Mouse (Mus musculus): ENCODE measurements around the gene Rtel1.
A peak's percentile ranks its signal among the peaks of the same experiment; 100 is the strongest.

Gene Rtel1

DNA sequence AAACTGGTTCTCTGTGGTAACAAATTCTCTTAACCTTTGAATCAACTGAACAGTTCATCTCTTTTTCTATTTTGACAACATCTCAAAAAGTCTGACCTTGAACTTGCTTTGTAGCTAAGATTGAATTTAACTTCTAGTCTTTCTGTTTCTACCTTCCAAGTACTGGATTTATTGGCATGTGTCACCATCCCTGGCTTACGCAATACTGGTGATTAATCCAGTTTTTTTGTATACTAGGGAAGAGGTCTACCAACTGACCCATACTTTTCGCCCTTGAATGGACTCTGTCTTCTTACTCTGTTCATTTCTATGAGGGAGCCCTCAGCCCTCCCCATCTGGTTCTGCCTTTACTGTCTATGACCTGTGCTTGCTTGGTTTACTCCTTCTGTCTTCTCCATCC is 6.6 kb downstream of the Rtel1 start:
- no peak for DNase-seq (ENCODE audit: low read depth, low spot score)

- DNase-seq (ENCODE audit: low read depth, low spot score) = no peak
Measured at GRCm38 (mm10) chr2:181332542-181332941, 13.0 kb downstream of the Rtel1 start.

DNA sequence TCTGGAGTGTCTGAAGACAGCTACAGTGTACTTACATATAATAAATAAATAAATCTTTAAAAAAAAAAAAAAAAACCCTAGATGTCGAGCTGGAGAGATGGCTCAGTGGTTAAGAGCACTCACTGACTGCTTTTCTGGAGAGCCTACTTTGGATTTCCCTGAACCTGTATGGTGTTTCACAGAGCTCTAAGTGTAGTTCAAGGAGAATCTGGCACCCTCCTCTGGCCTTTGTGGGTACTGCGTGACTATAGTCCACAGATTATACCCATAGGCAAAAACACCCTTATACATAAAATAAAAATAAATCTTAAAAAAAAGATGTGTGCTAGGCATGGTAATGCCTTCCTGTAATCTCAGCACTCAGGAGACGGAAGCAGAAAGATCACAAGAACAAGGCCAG is 14.5 kb downstream of the Rtel1 start:
- DNase-seq (ENCODE audit: low read depth, low spot score) = peak; percentile 34

DNA sequence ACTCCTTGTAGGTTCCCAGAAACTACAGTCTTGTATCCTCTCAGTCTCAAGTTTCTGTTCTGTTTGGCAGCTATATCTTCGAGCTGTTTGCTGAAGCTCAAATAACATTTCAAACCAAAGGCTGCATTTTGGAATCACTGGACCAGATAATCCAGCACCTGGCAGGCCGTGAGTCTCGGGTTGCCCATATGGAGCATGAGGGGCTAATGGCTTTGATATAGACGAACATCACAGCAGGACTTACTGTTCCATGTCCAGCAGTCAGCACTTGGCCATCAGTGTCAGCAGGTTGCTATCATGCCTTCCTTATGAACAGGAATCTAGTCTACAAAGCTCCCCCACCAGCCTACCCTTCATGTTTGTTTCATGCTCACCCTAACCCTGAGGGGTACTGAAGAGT is 20.9 kb downstream of the Rtel1 start:
- no peak for DNase-seq (ENCODE audit: low read depth, low spot score)

- no peak for DNase-seq (ENCODE audit: low read depth, low spot score)
Measured at GRCm38 (mm10) chr2:181342766-181343165, 23.2 kb downstream of the Rtel1 start.

- DNase-seq (ENCODE audit: low read depth, low spot score) = no peak
Measured at GRCm38 (mm10) chr2:181356780-181357179, 37.2 kb downstream of the Rtel1 start.

- no peak for DNase-seq (ENCODE audit: low read depth, low spot score)
Measured at GRCm38 (mm10) chr2:181363946-181364345, 44.4 kb downstream of the Rtel1 start.

DNA sequence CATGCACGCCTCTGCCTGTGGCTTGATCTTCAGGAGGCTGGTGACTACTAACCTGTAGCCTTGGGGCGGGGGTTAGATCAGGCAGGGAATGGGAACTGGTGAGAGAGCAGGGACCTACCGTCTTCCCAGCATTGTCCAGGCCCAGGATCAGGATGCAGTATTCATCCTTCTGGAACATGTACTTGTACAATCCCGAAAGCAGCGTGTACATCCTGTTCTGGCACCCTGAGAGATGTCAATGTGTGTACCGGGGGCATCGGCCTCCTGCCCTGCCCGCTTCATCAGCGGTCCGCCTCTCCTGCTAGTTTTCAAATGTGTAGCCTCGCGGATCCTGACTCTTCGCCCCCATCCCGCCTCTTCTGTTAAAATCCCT is 44.9 kb downstream of the Rtel1 start:
- DNase-seq (ENCODE audit: low read depth, low spot score) = no peak

DNA sequence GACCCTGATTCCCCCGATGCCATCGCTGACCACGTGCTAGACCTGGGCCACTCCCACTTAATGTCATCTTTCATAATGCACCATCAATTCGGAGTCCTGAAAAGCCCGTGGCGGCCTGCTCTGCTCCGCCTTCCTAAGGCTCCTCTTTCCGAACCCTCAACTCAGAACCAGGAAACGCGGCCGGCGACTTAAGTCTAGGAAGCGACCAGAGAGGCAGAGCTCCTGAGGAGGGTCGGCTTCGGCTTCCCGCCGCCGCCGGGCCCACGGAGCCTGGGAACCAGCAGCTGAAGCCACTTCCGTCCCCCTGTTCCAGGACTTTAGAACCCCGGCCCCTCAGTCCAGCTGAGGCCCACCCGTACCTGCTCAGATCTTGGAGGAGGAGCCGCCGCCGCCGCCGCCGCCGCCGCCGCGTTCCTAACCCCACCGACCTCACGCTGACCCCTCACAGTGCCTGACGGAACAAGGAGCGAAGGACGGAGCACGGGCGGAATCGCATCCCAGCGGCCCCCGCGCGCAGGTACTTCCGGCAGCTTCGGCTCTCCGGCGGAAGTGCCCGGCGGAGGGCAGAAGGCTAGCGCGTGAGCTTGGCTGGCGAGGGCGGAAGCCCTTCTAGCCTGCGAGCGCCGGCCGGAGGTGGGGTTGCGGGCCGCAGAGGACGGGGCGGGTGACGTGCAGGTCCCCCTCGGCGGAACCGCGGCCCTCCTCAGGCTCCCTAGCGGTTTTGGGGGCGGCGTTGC is 45.5 kb downstream of the Rtel1 start, which contains the start of the genes Zgpat and Arfrp1:
Zgpat (plus strand) TSS at position 69 of the 737 bp plus-strand sequence.
Arfrp1 (minus strand) TSS at position 545 of the 737 bp plus-strand sequence.
- DNase-seq (ENCODE audit: low read depth, low spot score) = peak; percentile 67

DNA sequence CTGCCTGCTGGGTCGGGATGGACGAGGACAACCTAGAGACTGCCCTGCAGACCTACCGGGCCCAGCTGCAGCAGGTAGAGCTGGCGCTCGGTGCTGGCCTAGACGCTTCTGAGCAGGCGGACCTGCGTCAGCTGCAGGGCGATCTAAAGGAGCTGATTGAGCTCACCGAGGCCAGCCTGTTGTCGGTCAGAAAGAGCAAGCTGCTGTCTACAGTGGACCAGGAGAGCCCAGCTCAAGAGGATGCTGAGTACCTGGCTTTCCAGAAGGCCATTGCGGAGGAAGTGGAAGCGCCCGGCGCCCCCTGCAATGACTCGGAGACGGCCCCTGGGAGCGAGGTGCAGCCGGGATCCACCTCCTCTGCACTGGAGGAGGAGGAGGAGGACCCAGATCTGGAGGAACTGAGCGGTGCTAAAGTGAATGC is 46.1 kb downstream of the Rtel1 start:
- no peak for DNase-seq (ENCODE audit: low read depth, low spot score)

GRCm38 (mm10) chr2:181370001-181370400 is 50.5 kb downstream of the Rtel1 start:
- DNase-seq (ENCODE audit: low read depth, low spot score) = no peak

DNA sequence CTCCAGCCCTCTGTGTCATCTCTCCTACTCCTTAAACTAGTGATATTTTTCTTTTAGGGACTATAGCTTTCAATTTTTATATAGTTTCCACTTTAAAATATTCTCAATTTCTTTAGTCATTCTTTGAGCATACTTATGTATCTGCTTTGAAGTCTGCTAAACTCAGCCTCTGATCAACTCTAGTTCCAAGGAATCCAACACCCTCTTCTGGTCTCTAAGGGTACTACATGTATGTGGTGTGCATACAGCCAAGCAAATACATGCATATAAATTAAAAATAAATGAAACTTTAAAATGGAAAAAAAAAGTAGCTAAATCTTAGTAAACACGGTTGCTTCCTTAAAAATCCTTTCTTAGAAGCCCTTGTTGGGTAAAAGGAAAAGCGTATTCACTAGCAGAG is 56.2 kb downstream of the Rtel1 start:
- DNase-seq (ENCODE audit: low read depth, low spot score) = no peak

DNA sequence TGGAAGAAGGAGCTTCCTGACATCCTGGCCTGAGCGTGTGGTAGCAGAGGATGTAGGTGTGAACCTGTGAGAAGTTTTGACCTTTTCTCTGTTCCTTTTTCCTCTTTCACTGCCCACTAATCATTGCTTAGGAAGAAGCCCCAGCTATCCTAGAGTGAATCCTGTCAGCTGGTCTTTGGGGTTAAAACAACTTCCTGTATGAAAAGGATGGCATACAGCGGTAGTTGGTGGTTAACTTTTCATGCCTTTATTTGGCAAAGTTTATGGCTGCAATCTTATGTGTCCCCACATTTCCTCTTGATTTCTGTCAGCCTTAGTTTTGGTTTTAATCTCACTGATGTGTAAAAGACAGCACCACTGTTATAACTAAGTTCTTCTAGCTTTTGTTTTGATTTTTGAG is 57.7 kb downstream of the Rtel1 start:
- no peak for DNase-seq (ENCODE audit: low read depth, low spot score)

DNA sequence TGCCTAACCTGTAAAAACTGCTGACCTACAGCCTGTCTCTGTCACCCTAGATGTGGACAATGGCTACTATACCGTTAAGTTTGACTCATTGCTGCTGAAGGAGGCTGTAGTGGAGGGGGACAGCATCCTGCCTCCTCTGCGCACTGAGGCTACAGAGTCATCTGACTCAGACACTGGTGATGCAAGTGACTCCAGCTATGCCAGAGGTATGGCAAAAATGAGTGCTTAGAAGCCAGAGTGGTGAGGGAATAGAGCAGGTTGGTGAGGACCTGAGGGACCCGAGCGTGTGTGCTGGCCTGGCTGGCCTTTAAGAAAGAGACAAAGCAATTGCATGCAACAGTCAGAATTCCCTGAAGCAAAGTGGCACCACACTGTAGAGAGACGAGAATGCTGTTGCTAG is 59.2 kb downstream of the Rtel1 start:
- DNase-seq (ENCODE audit: low read depth, low spot score) = no peak

GRCm38 (mm10) chr2:181379778-181380177 is 60.2 kb downstream of the Rtel1 start, which contains the start of gene Lime1:
Lime1 (plus strand) TSS chr2:181380078.
- no peak for DNase-seq (ENCODE audit: low read depth, low spot score)

DNA sequence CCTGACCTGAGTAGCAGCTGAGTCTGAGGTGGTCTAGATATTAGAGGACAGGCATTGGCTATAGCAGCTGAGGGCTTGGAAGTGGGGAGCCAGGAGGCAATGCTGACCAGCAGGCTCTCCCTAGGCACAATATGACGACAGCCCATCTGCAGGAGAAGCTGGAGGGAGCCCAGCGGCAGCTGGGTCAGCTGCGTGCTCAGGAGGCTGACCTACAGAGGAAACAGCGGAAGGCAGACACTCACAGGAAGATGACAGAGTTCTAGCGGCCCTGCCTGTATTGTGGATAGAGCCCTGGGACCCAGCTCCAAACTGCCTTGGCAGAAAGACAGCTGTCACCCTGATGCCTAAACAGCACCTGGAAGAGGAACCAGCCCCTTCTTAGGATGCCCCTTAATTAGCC is 60.7 kb downstream of the Rtel1 start:
- no peak for DNase-seq (ENCODE audit: low read depth, low spot score)

DNA sequence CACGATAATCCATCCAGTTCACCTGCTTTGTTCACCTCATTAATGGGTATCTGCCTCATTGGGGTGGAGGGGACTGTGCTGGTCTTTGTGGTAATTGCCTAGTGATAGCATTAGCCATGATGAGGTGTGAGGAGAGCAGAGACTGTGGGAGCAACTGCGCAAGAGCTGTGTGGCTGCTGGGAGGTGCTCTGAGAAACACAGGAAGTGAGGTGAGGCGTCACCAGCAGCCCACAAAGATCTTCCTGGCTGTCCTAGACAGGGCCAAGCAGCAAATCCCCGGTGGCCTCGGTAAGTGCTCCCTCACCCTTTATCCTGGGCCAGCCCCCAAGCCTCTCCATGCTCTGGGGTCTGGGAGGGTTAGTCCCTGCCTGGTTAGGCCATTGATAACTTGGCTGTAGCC is 61.6 kb downstream of the Rtel1 start:
- DNase-seq (ENCODE audit: low read depth, low spot score) = no peak

DNA sequence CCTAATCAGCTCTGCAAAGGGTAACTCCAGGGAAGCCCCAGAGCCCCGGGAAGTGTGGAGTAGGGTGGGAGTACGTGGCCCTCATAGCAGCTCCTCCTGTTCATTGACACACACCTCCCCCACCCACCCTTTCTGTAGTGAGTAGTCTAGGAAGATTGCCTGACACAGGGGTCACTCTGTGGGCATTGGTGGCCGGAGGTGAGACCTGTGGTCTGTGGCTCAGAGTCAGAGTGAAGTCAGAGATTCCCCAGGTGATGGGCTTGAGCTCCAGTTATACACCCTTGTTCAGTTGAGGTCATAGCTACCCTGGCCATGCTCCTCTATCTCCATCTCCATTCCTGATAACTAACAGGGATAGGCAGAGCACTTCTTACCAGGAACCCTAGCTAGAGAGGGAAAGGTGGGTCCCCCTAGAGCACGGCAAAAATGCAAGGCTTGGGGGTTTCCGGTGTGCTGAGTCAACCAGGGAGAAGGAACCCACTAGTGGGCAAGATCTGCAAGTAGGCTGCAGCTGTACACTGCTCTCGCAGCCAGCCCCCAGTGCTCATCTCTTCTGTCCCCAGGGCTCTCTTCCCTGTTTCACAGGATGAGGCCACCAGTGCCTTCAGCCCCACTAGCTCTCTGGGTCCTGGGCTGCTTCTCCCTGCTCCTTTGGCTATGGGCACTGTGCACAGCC is 62.2 kb downstream of the Rtel1 start:
- DNase-seq (ENCODE audit: low read depth, low spot score) = no peak

DNA sequence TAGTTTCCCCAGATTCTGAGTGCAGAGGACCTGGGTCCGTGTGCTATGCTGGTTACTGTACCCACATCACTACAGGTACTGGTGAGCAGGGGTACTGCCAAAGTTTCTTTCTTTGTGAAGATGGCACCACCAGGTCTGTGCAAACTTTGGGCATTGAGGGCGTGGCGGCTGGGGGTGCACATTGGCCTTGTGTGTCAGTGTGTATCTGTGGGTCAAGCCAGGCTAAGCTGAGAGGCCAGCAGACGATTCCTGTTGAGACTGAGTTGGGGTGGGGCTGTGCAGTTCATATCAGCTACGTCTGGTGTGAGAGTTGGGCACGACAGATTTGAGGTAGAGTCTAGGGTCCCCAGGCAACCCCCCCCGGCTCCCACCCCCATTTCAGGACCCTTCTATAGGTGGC is 64.9 kb downstream of the Rtel1 start:
- DNase-seq (ENCODE audit: low read depth, low spot score) = no peak

DNA sequence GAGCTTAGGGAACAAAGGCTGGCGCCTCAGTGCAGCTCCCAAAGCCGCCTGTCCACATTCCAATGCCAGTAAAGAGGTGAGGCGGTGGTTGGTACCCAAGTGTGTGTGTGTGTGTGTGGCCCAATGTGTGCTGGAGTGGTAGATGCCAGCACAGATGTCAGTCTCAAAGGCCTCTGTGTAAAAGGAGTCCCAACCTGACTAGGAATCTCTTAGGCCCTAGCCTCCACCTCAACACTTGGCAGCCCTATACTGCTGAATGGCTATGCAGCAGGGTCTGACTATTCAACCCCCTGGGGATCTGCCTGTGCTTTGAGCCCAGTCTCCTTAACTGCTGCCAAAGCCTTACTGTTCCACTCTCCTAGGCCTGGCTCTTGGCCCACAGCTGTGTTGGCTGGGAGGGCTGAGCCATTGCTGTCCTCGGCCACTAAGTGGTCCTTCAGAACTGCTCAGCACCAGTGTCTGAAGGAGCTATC is 65.4 kb downstream of the Rtel1 start:
- DNase-seq (ENCODE audit: low read depth, low spot score) = no peak

DNA sequence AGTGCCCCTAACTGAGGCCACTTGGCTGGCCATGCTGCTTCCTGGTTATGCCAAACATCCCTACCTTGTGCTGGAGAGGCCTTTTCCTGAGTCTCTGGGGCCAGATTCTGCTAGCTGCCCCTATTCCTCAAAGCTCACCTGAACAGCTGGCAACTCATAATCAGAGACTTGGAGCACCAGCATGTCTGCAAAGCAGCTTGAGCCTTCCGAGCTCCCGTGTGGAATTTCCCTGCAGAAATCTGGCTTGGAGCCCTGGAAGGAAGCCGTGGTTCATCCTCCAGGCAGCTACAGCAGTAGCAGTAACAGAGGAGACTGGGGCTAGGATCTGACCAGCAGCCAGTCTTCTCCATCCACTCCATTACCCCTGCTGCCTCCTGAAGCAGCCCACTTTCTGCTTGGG is 66.3 kb downstream of the Rtel1 start:
- DNase-seq (ENCODE audit: low read depth, low spot score) = no peak

DNA sequence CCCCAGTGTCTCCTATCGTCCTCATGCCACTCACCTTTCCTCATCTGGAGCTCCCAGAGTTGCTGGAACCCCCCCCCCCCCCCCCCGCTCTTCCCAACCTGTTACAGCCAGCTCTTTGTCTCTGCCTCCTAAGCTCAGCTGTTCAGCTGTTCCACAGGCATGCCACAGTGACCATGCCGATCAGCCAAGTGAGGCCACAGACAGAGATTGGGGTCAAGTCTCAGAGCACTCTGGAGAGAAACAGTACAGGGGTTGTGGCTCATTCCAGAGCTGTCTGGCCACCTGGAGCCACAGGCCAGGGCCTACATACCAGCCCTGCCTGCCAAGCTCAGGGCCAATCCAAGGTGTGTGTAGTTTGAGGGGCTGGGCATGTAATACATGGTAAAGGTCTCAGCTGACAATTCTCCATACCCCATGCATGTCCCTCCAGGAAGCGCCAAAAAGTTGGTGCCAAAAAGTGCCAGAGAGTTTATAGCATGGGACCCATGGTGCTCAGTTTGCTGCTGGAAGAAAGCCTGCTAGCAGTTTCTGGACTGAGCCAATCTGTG is 67.2 kb downstream of the Rtel1 start:
- no peak for DNase-seq (ENCODE audit: low read depth, low spot score)

All from retina, adult 2 months (tissue).